Mouse (Mus musculus): ENCODE results near the gene Qk. TPM values are rescaled to one million over a fixed set of nuclear protein-coding genes. Genes with fewer than 3 reads are reported as not detected.

The Qk gene
- total and polyA plus RNA-seq, 2 experiments = 30.4 to 52.4 TPM

DNA sequence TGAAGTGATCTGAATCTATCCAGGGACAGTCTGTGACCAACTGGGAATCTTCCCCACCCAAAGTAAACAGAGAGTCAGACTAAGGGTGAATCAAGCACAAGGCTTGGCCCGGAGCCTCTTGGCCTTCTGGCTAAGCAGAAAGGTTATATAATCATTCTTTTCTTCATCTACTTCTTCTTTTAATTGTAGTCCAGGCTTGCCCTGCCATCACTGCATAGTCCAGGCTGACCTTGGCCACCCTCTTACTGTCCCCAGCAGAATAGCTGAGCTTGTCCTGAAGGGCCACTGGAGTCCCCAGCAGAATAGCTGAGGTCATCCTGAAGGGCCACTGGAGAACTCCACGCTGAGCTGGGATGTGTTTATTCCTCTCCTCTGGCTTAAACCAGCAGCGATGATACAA, 158.4 kb downstream of the Qk start:
- Histone ChIP-seq H3K4me1 (ENCODE audit: control insufficient read depth, insufficient read depth, low read length) (no peaks in the 10 kb centered on the region), H3K27ac (replicated peaks; ENCODE audit: insufficient read depth, low read depth, low read length) (no peak overlapping the region), H3K27me3 (ENCODE audit: control insufficient read depth, insufficient read depth, low read length) (no peaks in the 10 kb centered on the region), H3K79me2 (ENCODE audit: control insufficient read depth, insufficient read depth, low read length) (no peaks in the 10 kb centered on the region), H3K9ac (ENCODE audit: low read depth, low read length) (no peak overlapping the region), H3K36me3 (ENCODE audit: control insufficient read depth, insufficient read depth, low read length) (no peaks in the 10 kb centered on the region), H3K4me3 (ENCODE audit: insufficient read depth, low read depth, low read length) (no peak overlapping the region)
- TF ChIP-seq POLR2A (IDR thresholded peaks at IDR 0.05; ENCODE audit: extremely low read depth, insufficient read depth, low read length) (no peak), CTCF (IDR thresholded peaks at IDR 0.05; ENCODE audit: low read depth, low read length) (no peak)
- peak; percentile 21 for DNase-seq (ENCODE audit: extremely low read depth, low read depth, low spot score)
- WGBS = 82% methylated on average over 3 of the region's 3 CpGs

DNA sequence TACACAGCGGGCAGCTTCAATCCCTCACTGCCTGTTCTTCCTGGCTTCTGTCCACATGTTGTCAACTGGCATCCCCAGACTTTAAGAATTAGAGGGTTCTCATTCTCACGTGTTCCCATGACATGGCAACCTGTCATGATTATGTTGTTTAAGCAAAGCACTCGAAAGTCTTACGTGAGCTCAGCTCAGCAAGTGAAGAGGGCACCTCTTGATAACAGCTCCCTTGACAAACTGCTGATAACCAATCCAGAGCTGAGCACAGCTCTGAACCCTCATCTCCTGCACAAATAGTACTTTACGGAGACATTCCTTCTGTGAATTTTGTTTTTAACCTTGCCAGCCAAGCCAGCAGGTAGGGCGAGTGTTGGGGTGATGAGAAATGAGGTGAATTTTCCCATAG, 159.2 kb downstream of the Qk start:
- H3K79me2 ChIP-seq (ENCODE audit: control insufficient read depth, insufficient read depth, low read length) = no peaks in the 10 kb centered on the region
- TF ChIP-seq CTCF (IDR thresholded peaks at IDR 0.05; ENCODE audit: low read depth, low read length) (no peak), POLR2A (IDR thresholded peaks at IDR 0.05; ENCODE audit: extremely low read depth, insufficient read depth, low read length) (no peak)

DNA sequence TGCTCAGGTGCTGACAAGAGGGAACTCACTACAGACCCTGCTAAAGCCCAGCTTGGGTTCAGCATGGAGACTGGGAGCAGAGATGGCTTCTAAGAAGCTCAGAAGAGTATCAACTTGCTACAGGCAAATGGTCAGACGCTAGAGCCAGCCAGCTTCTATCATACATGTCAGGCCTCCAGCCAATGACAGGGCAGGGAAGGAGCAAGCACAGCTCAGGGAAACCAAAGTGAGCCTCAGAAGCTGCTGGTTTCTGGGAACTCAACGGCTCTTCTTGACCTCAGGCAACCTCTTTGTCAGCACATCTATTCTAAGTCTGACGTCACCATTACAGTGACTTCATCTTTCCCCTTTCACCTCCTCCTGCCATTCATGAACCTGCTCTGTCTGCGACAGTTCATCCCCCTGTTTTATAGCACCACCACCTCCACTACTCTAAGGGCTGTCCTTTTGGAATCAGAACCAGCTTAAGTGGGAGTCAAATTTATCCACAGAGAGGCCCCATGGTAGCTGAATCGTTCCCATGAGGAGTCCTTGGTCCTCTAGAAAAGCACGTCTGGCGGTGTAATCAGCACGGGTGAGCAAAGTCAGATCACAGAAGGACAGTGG, 166.7 kb downstream of the Qk start:
- H3K79me2 ChIP-seq (ENCODE audit: control insufficient read depth, insufficient read depth, low read length) = no peaks in the 10 kb centered on the region
- 77% methylated on average over 8 of the region's 8 CpGs for WGBS
- no peak overlapping the region for H3K27ac ChIP-seq (replicated peaks; ENCODE audit: insufficient read depth, low read depth, low read length)
- no peak overlapping the region for H3K4me3 ChIP-seq (ENCODE audit: insufficient read depth, low read depth, low read length)
- no peaks in the 10 kb centered on the region for H3K36me3 ChIP-seq (ENCODE audit: control insufficient read depth, insufficient read depth, low read length)
- H3K4me1 ChIP-seq (ENCODE audit: control insufficient read depth, insufficient read depth, low read length) = no peaks in the 10 kb centered on the region
- no peak overlapping the region for H3K9ac ChIP-seq (ENCODE audit: low read depth, low read length)
- TF ChIP-seq POLR2A (IDR thresholded peaks at IDR 0.05; ENCODE audit: extremely low read depth, insufficient read depth, low read length) = no peak
- TF ChIP-seq CTCF (IDR thresholded peaks at IDR 0.05; ENCODE audit: low read depth, low read length) = no peak
- DNase-seq (ENCODE audit: extremely low read depth, low read depth, low spot score) = no peak
- H3K27me3 ChIP-seq (ENCODE audit: control insufficient read depth, insufficient read depth, low read length) = no peaks in the 10 kb centered on the region

More for the DNA sequence above, 159.2 kb downstream of the Qk start:
- Histone ChIP-seq H3K4me3 (ENCODE audit: insufficient read depth, low read depth, low read length) (no peak overlapping the region), H3K27me3 (ENCODE audit: control insufficient read depth, insufficient read depth, low read length) (no peaks in the 10 kb centered on the region), H3K4me1 (ENCODE audit: control insufficient read depth, insufficient read depth, low read length) (no peaks in the 10 kb centered on the region), H3K27ac (replicated peaks; ENCODE audit: insufficient read depth, low read depth, low read length) (no peak overlapping the region), H3K36me3 (ENCODE audit: control insufficient read depth, insufficient read depth, low read length) (no peaks in the 10 kb centered on the region), H3K9ac (ENCODE audit: low read depth, low read length) (no peak overlapping the region)
- WGBS = 76% methylated on average over 6 of the region's 6 CpGs
- DNase-seq (ENCODE audit: extremely low read depth, low read depth, low spot score) = no peak

Data from liver, adult 2 months (tissue).